Mouse (Mus musculus) heart, adult 2 months (tissue): ENCODE data around the gene Nos2. TPM values are rescaled to one million over a fixed set of nuclear protein-coding genes. Genes with fewer than 3 reads are reported as not detected.
A peak's percentile ranks its signal among the peaks of the same experiment; 100 is the strongest.

ENCODE experiments used
- DNase-seq, 2 experiments: peaks; one replicate each; pipeline ENCODE4 v3.0.0; 2021
- H3K27ac ChIP-seq: fragments of 200-600 bp; 2 replicates; pipeline ENCODE4 v1.8.1; 2022
- H3K27me3 ChIP-seq: fragments of 200-500 bp; 2 replicates; pipeline ENCODE4 v1.6.1; 2012; ENCODE audit warnings: mild to moderate bottlenecking, low read length, inconsistent platforms, mixed read lengths; ENCODE audit not compliant: control insufficient read depth, insufficient read depth
- H3K36me3 ChIP-seq: fragments of 200-500 bp; 2 replicates; pipeline ENCODE4 v1.6.1; 2012; ENCODE audit warnings: low read length, inconsistent platforms; ENCODE audit not compliant: control insufficient read depth, insufficient read depth
- H3K4me1 ChIP-seq: fragments of 200-500 bp; 2 replicates; pipeline ENCODE4 v1.6.1; 2011; ENCODE audit warnings: low read length; ENCODE audit not compliant: control insufficient read depth, insufficient read depth
- H3K4me3 ChIP-seq: fragments of 200-600 bp; 2 replicates; pipeline ENCODE4 v1.8.1; 2022
- H3K79me2 ChIP-seq: fragments of 200-500 bp; replicated peaks from 2 replicates; pipeline ENCODE4 v1.6.1; 2012; ENCODE audit warnings: mild to moderate bottlenecking, inconsistent platforms, low read length, moderate library complexity, mixed read lengths; ENCODE audit not compliant: control insufficient read depth, insufficient read depth
- H3K9ac ChIP-seq: fragments of 200-500 bp; 2 replicates; pipeline ENCODE4 v1.6.1; 2012; ENCODE audit warnings: low read depth, mild to moderate bottlenecking, control low read depth, inconsistent platforms, low read length, mixed read lengths
- CTCF ChIP-seq: fragments of 200-600 bp; IDR thresholded peaks from 2 replicates; pipeline ENCODE4 v1.8.1; 2022; ENCODE audit warnings: antibody characterized with exemption, mild to moderate bottlenecking, moderate library complexity
- EP300 ChIP-seq: fragments of 200-500 bp; IDR thresholded peaks from 2 replicates; pipeline ENCODE4 v1.6.1; 2011; ENCODE audit warnings: low read depth, low read length, control low read depth; ENCODE audit not compliant: insufficient read depth
- POLR2A ChIP-seq: fragments of 200-500 bp; IDR thresholded peaks from 2 replicates; pipeline ENCODE4 v1.6.1; 2011; ENCODE audit warnings: mild to moderate bottlenecking, low read depth, low read length, control low read depth; ENCODE audit not compliant: insufficient read depth
- WGBS: fragments of 180-500 bp; shearing (Covaris S2); methylation state at CpG from one replicate; pipeline ENCODE4 v1.1.7; 2018; 5-methylcytosine and 5-hydroxymethylcytosine counted together
- intact Hi-C: fragments of 180-260 bp; cut with DNase I; formaldehyde crosslinking; loops from one replicate; pipeline ENCODE4 v1.15.1; 2025
- polyA plus RNA-seq: library from polyadenylated mRNA; depleted of rRNA; stranded (reverse); fragments of >200 nt; gene quantifications from 2 replicates; pipeline ENCODE4 v1.2.3, GENCODE M21; 2012
- total RNA-seq, 2 experiments: library from RNA; stranded (reverse); gene quantifications; 2 replicates each; pipeline ENCODE4 v1.2.3; 2021

The Nos2 gene
- total and polyA plus RNA-seq, 3 experiments, result 5.0 to 8.3 (median 5.7) TPM

DNA sequence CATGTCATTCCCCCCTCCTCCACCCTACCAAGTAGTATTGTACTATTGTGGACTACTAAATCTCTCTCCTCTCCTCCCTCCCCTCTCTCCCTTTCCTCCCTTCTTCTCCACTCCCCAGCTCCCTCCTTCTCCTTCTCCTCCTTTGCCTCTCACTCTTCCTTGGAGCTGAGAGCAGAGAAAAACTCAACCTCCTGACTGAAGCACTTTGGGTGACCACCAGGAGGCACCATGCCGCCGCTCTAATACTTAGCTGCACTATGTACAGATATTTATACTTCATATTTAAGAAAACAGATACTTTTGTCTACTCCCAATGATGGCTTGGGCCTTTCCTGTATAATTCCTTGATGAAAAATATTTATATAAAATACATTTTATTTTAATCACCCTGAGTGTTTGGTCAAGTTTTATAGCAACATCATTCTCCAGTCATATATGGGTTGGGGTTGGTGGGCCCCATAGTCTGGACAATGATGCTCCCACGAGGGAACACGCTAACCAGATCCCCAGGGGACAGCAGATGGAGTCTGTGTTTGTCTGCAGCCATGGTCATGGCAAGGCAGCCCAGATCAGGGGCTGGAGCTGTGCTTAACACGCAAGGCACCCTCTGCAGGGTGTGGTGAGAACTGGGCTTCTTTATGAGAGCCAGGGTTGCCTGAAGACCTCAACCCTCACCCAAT lies 39.4 kb downstream of the Nos2 start:
- H3K4me1 ChIP-seq, result no peaks in the 10 kb centered on the region
- no peaks in the 10 kb centered on the region for H3K36me3 ChIP-seq
- peak in 1 of 2 experiments; percentile 54 for DNase-seq
- TF ChIP-seq POLR2A (no peak), CTCF (peak; percentile 77), EP300 (no peak)
- H3K9ac ChIP-seq, result no peak overlapping the region
- intact Hi-C loops, result loop anchor here (5.0 to 10.0 kb wide), 3 partner anchors 123 to 435 kb away; partner anchors contain the start of gene Tmem97
- no peak overlapping the region for H3K27ac ChIP-seq
- no peaks in the 10 kb centered on the region for H3K79me2 ChIP-seq
- WGBS, result 55% methylated on average over 5 of the region's 5 CpGs
- H3K27me3 ChIP-seq, result no peaks in the 10 kb centered on the region
- H3K4me3 ChIP-seq, result no peak overlapping the region

DNA sequence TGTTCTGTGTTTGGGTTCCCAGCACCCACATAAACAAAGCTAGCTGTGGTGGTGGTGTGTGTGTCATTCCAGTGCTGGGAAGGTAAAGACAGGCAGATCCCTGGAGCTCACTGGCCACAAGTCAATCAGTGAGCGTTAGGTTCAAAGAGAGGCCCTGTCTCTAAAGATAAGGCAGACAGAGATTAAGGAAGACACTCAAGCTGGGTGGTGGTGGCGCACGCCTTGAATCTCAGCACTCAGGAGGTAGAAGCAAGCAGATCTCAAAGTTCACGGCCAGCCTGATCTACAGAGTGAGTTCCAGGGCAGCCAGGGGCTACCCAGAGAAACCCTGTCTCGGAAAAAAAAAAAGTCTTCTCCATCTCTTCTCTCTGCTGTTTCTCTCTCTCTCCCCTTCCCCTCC lies 40.6 kb downstream of the Nos2 start:
- no peak for DNase-seq
- H3K27ac ChIP-seq, result no peak overlapping the region
- 77% methylated on average over 5 of the region's 5 CpGs for WGBS
- no peak overlapping the region for H3K4me3 ChIP-seq
- TF ChIP-seq POLR2A (no peak), EP300 (no peak), CTCF (no peak)
- H3K9ac ChIP-seq, result no peak overlapping the region
- H3K4me1 ChIP-seq, result no peaks in the 10 kb centered on the region
- intact Hi-C loops, result loop anchor here (10.0 kb wide), 1 partner anchor 434 kb away; no protein-coding TSS in a partner anchor
- H3K36me3 ChIP-seq, result peaks cover 2% of the 10 kb centered on the region; the same call in 1 of the 2 replicates
- H3K79me2 ChIP-seq, result no peaks in the 10 kb centered on the region
- H3K27me3 ChIP-seq, result no peaks in the 10 kb centered on the region

DNA sequence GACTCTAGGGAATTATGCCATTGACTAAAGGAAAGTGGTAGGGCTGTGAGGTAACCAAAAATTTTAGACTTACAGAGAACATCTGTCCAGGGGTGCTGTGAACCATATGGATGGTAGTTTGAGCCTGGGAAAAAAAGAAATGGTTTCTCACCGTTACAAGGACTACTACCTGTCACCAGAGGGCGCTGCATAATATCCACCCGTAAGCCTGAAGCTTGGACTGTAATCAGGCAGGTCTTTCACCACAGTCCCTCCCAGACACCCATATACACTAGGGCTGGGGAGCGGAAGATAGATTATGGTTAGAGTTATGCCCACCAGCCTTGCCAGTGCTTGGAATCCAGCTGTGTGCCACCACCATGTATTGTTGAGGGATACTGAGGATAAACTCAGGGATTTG lies 46.8 kb downstream of the Nos2 start:
- intact Hi-C loops, result loop anchor here (2.0 to 10.0 kb wide), 5 partner anchors 35 to 427 kb away; partner anchors contain the start of gene Gm9964
- H3K36me3 ChIP-seq, result peaks cover 5% of the 10 kb centered on the region; the same call in 1 of the 2 replicates
- DNase-seq, result peak; percentile 27 to 43
- H3K27me3 ChIP-seq, result no peaks in the 10 kb centered on the region
- peak overlapping the region; percentile 10 for H3K27ac ChIP-seq
- TF ChIP-seq POLR2A (no peak), CTCF (peak; percentile 79)
- H3K79me2 ChIP-seq, result no peaks in the 10 kb centered on the region
- H3K9ac ChIP-seq, result no peak overlapping the region
- WGBS, result 33% methylated on average over 4 of the region's 4 CpGs
- H3K4me1 ChIP-seq, result peaks cover 3% of the 10 kb centered on the region
- H3K4me3 ChIP-seq, result no peak overlapping the region

GRCm38 (mm10) chr11:78968121-78968520 lies 47.5 kb downstream of the Nos2 start:
- H3K4me1 ChIP-seq, result peaks cover 3% of the 10 kb centered on the region
- DNase-seq, result no peak
- TF ChIP-seq CTCF (no peak), POLR2A (no peak), EP300 (no peak)
- peaks cover 5% of the 10 kb centered on the region; the same call in 1 of the 2 replicates for H3K36me3 ChIP-seq
- no peaks in the 10 kb centered on the region for H3K79me2 ChIP-seq
- no peak overlapping the region for H3K4me3 ChIP-seq
- no peak overlapping the region for H3K9ac ChIP-seq
- H3K27ac ChIP-seq, result no peak overlapping the region
- WGBS, result 72% methylated on average over 4 of the region's 4 CpGs
- intact Hi-C loops, result loop anchor here (5.0 to 10.0 kb wide), 3 partner anchors 34 to 427 kb away; partner anchors contain the start of gene Gm9964
- H3K27me3 ChIP-seq, result no peaks in the 10 kb centered on the region

GRCm38 (mm10) chr11:78971096-78971495 lies 50.5 kb downstream of the Nos2 start:
- peak in 1 of 2 experiments; percentile 15 for DNase-seq
- Histone ChIP-seq H3K4me1 (peaks cover 8% of the 10 kb centered on the region), H3K9ac (no peak overlapping the region), H3K4me3 (no peak overlapping the region), H3K36me3 (peaks cover 3% of the 10 kb centered on the region; the same call in 1 of the 2 replicates), H3K27me3 (no peaks in the 10 kb centered on the region), H3K27ac (no peak overlapping the region), H3K79me2 (no peaks in the 10 kb centered on the region)
- TF ChIP-seq EP300 (no peak), CTCF (no peak), POLR2A (no peak)
- 92% methylated on average over 8 of the region's 8 CpGs for WGBS
- intact Hi-C loops, result no loop called here

DNA sequence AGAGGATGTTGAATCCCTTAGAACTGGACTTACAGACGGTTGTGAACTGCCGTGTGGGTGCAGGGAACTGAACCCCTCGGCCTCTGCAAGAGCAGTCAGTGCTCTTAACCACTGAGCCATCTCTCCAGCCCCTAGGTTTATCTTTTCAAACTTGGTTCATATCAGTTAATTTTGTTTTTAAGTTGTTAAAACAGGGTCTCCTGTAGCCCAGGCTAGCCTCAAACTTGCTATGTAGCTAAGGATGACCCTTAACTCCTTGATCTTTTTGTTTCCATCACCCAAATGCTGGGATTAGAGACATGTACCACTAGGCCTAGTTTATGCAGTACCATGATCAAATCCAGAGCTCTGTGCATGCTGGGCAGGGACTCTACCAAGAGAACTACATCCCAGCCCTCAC lies 51.2 kb downstream of the Nos2 start:
- Histone ChIP-seq H3K4me3 (no peak overlapping the region), H3K79me2 (no peaks in the 10 kb centered on the region), H3K9ac (no peak overlapping the region), H3K27ac (no peak overlapping the region), H3K4me1 (peaks cover 8% of the 10 kb centered on the region), H3K36me3 (peaks cover 2% of the 10 kb centered on the region; the same call in 1 of the 2 replicates), H3K27me3 (no peaks in the 10 kb centered on the region)
- intact Hi-C loops, result no loop called here
- DNase-seq, result no peak
- 96% methylated on average over 3 of the region's 3 CpGs for WGBS
- no peak for TF ChIP-seq EP300
- TF ChIP-seq CTCF, result no peak
- TF ChIP-seq POLR2A, result no peak
